Mouse (Mus musculus): ENCODE measurements around the gene Foxo4. TPM values are rescaled to one million over a fixed set of nuclear protein-coding genes. Genes with fewer than 3 reads are reported as not detected.

The Foxo4 gene
- total and polyA plus RNA-seq, 3 experiments, result 13.8 to 18.5 TPM; not detected in 1

DNA sequence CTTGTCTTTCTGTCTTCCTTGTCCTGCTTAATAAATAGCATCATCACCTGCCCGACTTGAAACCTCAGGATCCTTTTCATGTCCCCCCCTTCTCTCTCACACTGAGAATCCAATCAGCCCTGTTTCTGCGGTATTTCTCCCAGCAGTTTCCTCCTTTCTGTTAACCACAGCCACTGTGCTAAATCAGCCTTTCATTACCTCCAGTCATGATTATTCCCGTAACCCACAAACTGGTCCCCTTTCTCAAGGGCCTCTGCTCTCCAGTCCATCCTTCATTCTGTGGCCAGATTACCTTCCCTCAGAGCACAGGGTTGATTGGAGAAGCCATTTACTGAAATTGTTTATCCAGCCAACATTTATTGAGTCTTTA, 14.4 kb downstream of the Foxo4 start, which contains the start of gene Gm20489:
Gene Gm20489 (minus strand): TSS at position 269 of the 370 bp plus-strand sequence.
- Histone ChIP-seq H3K36me3 (ENCODE audit: control insufficient read depth in 1 of 2, insufficient read depth in 2 of 2, low read length in 2 of 2) (peaks cover 0 to 9% of the 10 kb centered on the region in 2 experiments; a peak in 2 of 4 replicates), H3K79me2 (ENCODE audit: control insufficient read depth, insufficient read depth, low read length, poor library complexity) (no peaks in the 10 kb centered on the region; the same call in 1 of the 2 replicates), H3K4me1 (ENCODE audit: control insufficient read depth in 1 of 2, insufficient read depth in 2 of 2, low read length in 2 of 2) (peaks cover 6 to 10% of the 10 kb centered on the region in 2 experiments; a peak in 3 of 4 replicates), H3K9me3 (replicated peaks; ENCODE audit: insufficient read depth, low read length) (no peaks in the 10 kb centered on the region), H3K27me3 (ENCODE audit: control insufficient read depth in 1 of 2, insufficient read depth in 2 of 2, low read length in 2 of 2) (no peaks in the 10 kb centered on the region), H3K9ac (ENCODE audit: control insufficient read depth, low read depth, low read length, poor library complexity, severe bottlenecking) (peak within 1 kb of the TSS; percentile 31), H3K4me3 (ENCODE audit: control insufficient read depth in 1 of 2, insufficient read depth in 1 of 2, low read depth in 2 of 2, low read length in 2 of 2) (peak within 1 kb of the TSS; percentile 22 to 33; a peak in 3 of 4 replicates), H3K27ac (ENCODE audit: control insufficient read depth, low read depth, low read length) (0 out of 2 replicates have a peak within 1 kb of the TSS, but pooled peaks have one; percentile 4)
- DNase-seq (ENCODE audit: low read depth, low spot score), result no peak
- TF ChIP-seq MAFK (IDR thresholded peaks at IDR 0.05; ENCODE audit: borderline replicate concordance, low read depth, low read length), result no peak
- no peak for TF ChIP-seq E2F4 (IDR thresholded peaks at IDR 0.05; ENCODE audit: borderline replicate concordance, low read depth, low read length)
- no peak for TF ChIP-seq MYB (IDR thresholded peaks at IDR 0.05; ENCODE audit: low read depth, low read length)

- TF ChIP-seq POLR2A (IDR thresholded peaks at IDR 0.05; ENCODE audit: control insufficient read depth in 1 of 2, insufficient read depth in 1 of 2, low read depth in 1 of 2, low read length in 2 of 2, poor library complexity in 1 of 2) (no peak), MAZ (IDR thresholded peaks at IDR 0.05; ENCODE audit: low read depth, low read length) (no peak)
- H3K4me3 ChIP-seq (ENCODE audit: control insufficient read depth in 1 of 2, insufficient read depth in 1 of 2, low read depth in 2 of 2, low read length in 2 of 2), result peak overlapping the region; percentile 38 to 47
- peaks cover 1 to 9% of the 10 kb centered on the region in 2 experiments; a peak in 3 of 4 replicates for H3K4me1 ChIP-seq (ENCODE audit: control insufficient read depth in 1 of 2, insufficient read depth in 2 of 2, low read length in 2 of 2)
- peak overlapping the region; percentile 99 for H3K9ac ChIP-seq (ENCODE audit: control insufficient read depth, low read depth, low read length, poor library complexity, severe bottlenecking)
- no peak for DNase-seq (ENCODE audit: low read depth, low spot score)
- peaks cover 0 to 6% of the 10 kb centered on the region in 2 experiments; a peak in 3 of 4 replicates for H3K36me3 ChIP-seq (ENCODE audit: control insufficient read depth in 1 of 2, insufficient read depth in 2 of 2, low read length in 2 of 2)
- H3K9me3 ChIP-seq (replicated peaks; ENCODE audit: insufficient read depth, low read length), result no peaks in the 10 kb centered on the region
- peak overlapping the region; percentile 61 for H3K27ac ChIP-seq (ENCODE audit: control insufficient read depth, low read depth, low read length)
- no peaks in the 10 kb centered on the region for H3K27me3 ChIP-seq (ENCODE audit: control insufficient read depth in 1 of 2, insufficient read depth in 2 of 2, low read length in 2 of 2)
- peaks cover 8% of the 10 kb centered on the region for H3K79me2 ChIP-seq (ENCODE audit: control insufficient read depth, insufficient read depth, low read length, poor library complexity)
Observed at GRCm38 (mm10) chrX:101273410-101273809, 19.1 kb downstream of the Foxo4 start.

GRCm38 (mm10) chrX:101273875-101274738, 19.8 kb downstream of the Foxo4 start, which contains the start of gene Med12:
TSS of gene Med12 (plus strand) at chrX:101274030.
- Histone ChIP-seq H3K4me1 (ENCODE audit: control insufficient read depth in 1 of 2, insufficient read depth in 2 of 2, low read length in 2 of 2) (peaks cover 1 to 9% of the 10 kb centered on the region in 2 experiments; a peak in 3 of 4 replicates), H3K79me2 (ENCODE audit: control insufficient read depth, insufficient read depth, low read length, poor library complexity) (peaks cover 8% of the 10 kb centered on the region), H3K36me3 (ENCODE audit: control insufficient read depth in 1 of 2, insufficient read depth in 2 of 2, low read length in 2 of 2) (peaks cover 0 to 6% of the 10 kb centered on the region in 2 experiments; a peak in 3 of 4 replicates), H3K27ac (ENCODE audit: control insufficient read depth, low read depth, low read length) (peak within 1 kb of the TSS; percentile 80), H3K27me3 (ENCODE audit: control insufficient read depth in 1 of 2, insufficient read depth in 2 of 2, low read length in 2 of 2) (no peaks in the 10 kb centered on the region), H3K4me3 (ENCODE audit: control insufficient read depth in 1 of 2, insufficient read depth in 1 of 2, low read depth in 2 of 2, low read length in 2 of 2) (peak within 1 kb of the TSS; percentile 93 to 98), H3K9me3 (replicated peaks; ENCODE audit: insufficient read depth, low read length) (no peaks in the 10 kb centered on the region), H3K9ac (ENCODE audit: control insufficient read depth, low read depth, low read length, poor library complexity, severe bottlenecking) (peak within 1 kb of the TSS; percentile 99)
- peak; percentile 91 for DNase-seq (ENCODE audit: low read depth, low spot score)
- TF ChIP-seq ZMIZ1 (IDR thresholded peaks at IDR 0.05; ENCODE audit: low read depth, low read length) (peak; percentile 52; the same call in 1 of the 2 replicates), E2F4 (IDR thresholded peaks at IDR 0.05; ENCODE audit: borderline replicate concordance, low read depth, low read length) (no peak), HCFC1 (IDR thresholded peaks at IDR 0.05; ENCODE audit: low read depth, low read length) (peak; percentile 63), ZC3H11A (IDR thresholded peaks at IDR 0.05; ENCODE audit: low read depth, low read length) (no peak), SMC3 (IDR thresholded peaks at IDR 0.05; ENCODE audit: low read depth, low read length) (no peak), MYC (IDR thresholded peaks at IDR 0.05; ENCODE audit: low read depth, low read length) (no peak), KAT2A (conservative IDR thresholded peaks at IDR 0.05; ENCODE audit: low read depth, low read length) (no peak; the same call in 1 of the 2 replicates), TAL1 (IDR thresholded peaks at IDR 0.05; ENCODE audit: low read length) (no peak), MEF2A (IDR thresholded peaks at IDR 0.05; ENCODE audit: extremely low read depth, insufficient replicate concordance, low read depth, low read length, poor library complexity, severe bottlenecking) (no peak), SIN3A (IDR thresholded peaks at IDR 0.05; ENCODE audit: low read length) (peak; percentile 46; the same call in 1 of the 2 replicates), MYB (IDR thresholded peaks at IDR 0.05; ENCODE audit: low read depth, low read length) (no peak), CTCF (IDR thresholded peaks at IDR 0.05 in 2 of 3, conservative IDR thresholded peaks at IDR 0.05 in 1 of 3; ENCODE audit: control insufficient read depth in 1 of 3, insufficient read depth in 1 of 3, low read depth in 2 of 3, low read length in 3 of 3, poor library complexity in 1 of 3, severe bottlenecking in 1 of 3) (no peak), RCOR1 (IDR thresholded peaks at IDR 0.05; ENCODE audit: low read depth, low read length) (no peak), TCF12 (IDR thresholded peaks at IDR 0.05; ENCODE audit: low read depth, low read length) (0 out of 2 replicates have a peak, but pooled peaks have one; percentile 17), ZNF384 (IDR thresholded peaks at IDR 0.05; ENCODE audit: low read depth, low read length) (no peak), ZKSCAN1 (IDR thresholded peaks at IDR 0.05; ENCODE audit: low read depth, low read length) (no peak), GABPA (IDR thresholded peaks at IDR 0.05; ENCODE audit: low read depth, low read length) (no peak), RAD21 (IDR thresholded peaks at IDR 0.05; ENCODE audit: low read depth, low read length) (no peak), EP300 (IDR thresholded peaks at IDR 0.05; ENCODE audit: low read depth in 1 of 2, low read length in 2 of 2) (no peak), GATA1 (IDR thresholded peaks at IDR 0.05; ENCODE audit: low read depth, low read length) (no peak)
